Mouse (Mus musculus): ENCODE measurements at regions not wholly inside any gene's neighbourhood (a gene's known extent, or its start where the extent isn't known, plus 50 kb on each side); places are given as distances from the start of the nearest gene placed in this dataset.

- no peak for TF ChIP-seq CTCF (IDR thresholded peaks at IDR 0.05; ENCODE audit: borderline replicate concordance, extremely low read depth, insufficient read depth, insufficient read length)
- TF ChIP-seq POLR2A (IDR thresholded peaks at IDR 0.05; ENCODE audit: borderline replicate concordance, extremely low read depth, insufficient read depth, insufficient read length, poor library complexity, severe bottlenecking): no peak
Observed at GRCm38 (mm10) chr9:46824703-46825102, 173.8 kb upstream of the Gm4791 start.

Measured in brain, embryonic 14.5 days (tissue).